Mouse (Mus musculus) 416B (cell line): ENCODE data around the gene Ugt2a1.
"Not testable (repeated sequence)": the region's sequence is repeated elsewhere in the genome, so short reads cannot be mapped to it uniquely, and the experiment has no call there.

Experiments
- DNase-seq: peaks from one replicate; pipeline ENCODE4 v3.0.0; 2011; ENCODE audit warnings: low read depth

Gene Ugt2a1

DNA sequence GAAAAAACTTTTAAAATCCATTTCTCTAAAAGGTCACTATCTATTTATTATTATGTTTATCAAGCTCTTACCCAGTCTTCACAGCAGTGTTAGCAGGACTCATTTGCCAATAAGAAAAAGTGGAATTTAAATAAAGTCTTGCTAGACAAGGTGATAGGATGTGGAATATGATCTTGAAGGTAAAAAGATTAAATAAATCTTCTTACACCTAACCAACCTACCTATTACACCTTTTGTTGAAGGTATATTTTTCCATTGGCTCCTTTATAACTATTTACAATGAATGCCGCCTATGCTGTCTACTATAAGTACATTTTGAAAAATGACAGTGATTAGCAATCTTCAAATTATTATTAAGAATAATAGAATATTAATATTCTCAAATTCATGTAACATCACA lies at the start of gene Ugt2a1:
TSS of gene Ugt2a1 (minus strand) at position 101 of the 400 bp plus-strand sequence.
- no peak for DNase-seq

DNA sequence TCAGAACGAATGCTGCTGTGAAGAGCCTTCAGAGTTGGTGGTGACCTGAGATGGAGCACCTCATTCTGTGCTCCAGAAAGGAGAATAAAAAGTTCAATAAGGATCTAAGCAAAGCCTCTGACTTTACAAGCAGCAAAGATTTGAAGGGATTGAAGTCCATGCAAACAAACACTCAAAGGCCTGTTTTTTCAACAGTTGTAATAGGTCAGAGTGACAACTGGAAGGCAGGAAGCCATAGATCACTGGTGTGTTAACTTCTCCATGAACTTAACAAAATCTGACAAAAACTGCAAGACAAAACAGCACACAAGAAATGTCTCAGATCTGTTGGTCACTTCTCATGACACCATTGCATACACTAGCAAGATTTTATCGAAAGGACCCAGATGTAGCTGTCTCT lies 47.4 kb upstream of the Ugt2a1 start, which contains the start of gene Sult1b1:
TSS of gene Sult1b1 (minus strand) at position 85 of the 400 bp plus-strand sequence.
- DNase-seq: no peak

DNA sequence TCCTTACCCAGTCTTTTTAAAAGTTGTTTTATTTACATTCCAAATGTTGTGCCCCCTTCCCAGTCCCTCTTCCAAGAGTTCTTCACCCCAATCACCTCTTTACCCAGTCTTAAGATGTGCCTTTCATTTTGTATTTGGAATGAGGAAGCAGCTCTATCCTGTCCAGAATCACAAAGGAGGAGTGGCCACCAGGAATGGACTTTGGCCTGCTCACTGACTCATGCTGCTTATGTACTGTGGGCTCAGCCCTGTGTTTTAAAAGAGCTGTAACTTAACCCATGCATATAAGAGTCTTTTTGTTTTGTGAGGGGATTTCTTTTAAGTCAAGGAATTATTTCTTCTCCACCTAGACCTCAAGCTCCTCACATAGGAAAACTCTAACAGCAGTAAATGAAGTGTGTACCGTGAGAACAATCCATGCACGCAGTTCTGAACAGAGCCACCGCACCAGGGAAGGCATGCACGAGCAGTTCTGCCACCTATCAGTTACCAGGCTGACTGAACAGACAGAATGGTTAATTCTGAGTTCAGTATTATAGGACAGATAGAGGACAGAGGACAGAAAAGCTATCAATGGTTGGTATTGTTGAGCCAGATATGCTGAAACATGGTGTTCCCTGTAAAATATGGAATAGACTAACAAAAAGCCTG lies 45.4 kb upstream of the Ugt2a1 start:
- DNase-seq: no peak

DNA sequence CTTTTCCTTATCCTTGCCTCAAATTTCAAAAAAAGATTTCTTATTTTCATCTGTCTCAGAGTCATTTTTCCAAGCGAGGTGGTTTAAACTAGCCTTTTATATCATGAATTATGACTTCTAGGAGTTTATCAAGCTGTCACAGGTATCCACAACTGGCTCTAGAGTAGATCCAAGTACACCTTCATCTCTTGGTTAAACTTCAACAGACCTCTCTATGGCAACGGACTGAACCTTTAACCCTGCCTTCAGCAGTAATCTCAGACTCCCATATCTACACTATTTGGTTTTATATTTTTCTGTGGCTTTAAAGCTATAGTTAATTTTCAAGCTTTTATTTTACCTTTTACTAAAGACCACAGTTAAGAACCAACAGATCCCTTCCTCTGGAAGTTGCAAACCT lies 41.6 kb upstream of the Ugt2a1 start:
- DNase-seq: no peak

DNA sequence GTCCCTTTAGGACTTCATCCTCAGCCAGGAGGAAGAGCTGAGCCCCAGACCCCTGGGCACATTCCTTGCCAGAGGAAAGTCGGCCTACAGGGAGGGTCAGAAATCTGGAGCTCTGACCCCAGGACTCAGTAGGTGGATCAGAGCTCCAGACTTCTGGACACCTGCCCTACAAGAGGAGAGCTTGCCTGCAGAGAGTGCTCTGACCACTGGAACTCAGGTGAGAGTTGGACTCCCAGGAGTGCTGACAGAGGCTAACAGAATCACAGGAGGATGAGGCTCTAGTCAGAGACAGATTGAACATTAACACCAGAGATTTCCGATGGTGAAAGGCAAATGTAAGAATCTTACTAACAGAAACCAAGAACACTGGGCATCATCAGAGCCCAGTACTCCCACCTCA lies 32.9 kb upstream of the Ugt2a1 start:
- DNase-seq: not testable (repeated sequence)

DNA sequence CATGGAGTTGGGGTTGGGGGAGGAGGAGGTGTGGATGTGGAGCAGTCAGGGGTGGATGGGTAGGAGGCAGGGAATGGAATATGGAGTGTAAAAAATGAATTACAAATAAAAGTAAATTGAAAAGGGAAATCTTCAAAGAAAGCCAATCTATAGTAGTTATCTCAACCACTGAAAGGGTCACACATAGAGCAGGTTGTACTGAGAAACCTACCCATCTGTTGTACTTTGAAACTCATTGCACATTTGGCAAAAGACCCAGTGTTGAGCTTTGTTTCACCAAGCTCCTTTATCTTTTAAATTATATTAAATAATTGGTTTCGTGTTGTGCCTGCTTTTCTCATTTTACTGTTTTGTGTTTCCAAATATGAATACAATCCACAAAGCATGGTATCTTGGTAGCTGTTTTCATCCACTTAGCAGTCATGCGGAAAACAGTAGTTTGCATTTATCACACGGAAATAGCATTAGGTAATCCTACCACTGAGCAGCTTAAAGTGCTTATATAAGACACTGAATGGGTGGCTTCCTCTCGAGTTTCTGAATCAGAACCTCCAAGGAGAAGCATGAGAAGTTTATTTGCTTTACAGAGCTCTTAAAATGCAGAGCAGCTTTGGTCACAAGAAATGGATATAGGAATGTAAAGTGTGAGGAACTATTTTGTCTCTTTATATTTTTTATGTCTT lies 15.2 kb upstream of the Ugt2a1 start:
- DNase-seq: no peak

DNA sequence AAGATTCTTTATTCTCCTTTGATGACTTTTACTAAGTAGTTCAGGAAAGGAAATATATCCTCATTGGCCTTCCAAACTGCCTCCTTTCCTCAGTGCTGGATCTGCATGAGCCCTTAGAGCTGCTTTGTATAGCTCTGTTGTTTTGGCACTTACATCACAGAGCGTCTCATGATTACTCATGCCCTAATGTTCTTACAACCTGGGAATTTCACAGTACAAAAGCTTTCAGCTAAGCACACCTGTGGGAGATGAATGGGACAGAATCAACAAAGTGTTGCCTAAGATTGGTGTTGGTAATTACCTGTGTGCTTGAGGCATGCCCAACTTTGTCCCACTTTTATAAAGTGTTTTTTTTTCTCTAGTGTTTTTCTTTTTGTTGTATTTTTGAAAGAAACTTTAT lies 12.0 kb upstream of the Ugt2a1 start:
- no peak for DNase-seq

DNA sequence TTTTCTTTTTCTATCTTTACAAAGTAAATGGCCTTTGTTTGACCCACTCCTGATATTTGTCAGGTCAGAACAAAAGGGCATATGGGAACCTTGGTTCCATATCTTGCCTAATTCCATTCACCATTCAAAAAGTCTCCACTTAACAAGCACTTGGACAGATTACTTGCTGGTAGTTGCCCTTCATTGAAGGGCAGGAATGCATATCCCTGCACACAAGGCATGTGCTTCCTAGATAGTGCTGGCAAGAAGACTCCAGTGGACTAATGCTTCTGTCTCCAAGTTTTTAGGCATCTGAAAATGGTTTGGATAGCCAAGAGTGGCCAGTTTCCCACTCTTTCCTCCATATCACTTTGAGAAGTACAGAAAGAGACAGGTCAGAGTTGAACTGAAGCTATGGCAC lies 8.7 kb upstream of the Ugt2a1 start:
- DNase-seq: no peak

DNA sequence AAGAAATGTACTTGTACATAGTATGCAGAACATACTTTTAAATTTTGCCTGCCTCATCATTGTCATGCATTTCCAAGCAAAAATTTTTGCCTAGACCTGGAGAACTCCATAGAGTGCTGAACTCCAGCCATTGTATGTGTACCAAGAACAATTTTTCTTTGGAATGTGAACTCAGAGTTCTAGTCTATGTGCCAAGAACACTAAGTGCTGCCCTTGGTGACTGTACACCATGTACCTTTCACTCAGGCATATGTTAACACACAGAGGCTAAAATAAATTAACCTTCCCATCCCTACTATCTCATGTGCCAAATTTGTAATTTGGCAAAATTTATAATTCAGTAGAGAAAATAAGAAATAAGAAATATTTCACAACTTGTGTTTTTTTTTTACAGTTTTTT lies 8.3 kb upstream of the Ugt2a1 start:
- no peak for DNase-seq

DNA sequence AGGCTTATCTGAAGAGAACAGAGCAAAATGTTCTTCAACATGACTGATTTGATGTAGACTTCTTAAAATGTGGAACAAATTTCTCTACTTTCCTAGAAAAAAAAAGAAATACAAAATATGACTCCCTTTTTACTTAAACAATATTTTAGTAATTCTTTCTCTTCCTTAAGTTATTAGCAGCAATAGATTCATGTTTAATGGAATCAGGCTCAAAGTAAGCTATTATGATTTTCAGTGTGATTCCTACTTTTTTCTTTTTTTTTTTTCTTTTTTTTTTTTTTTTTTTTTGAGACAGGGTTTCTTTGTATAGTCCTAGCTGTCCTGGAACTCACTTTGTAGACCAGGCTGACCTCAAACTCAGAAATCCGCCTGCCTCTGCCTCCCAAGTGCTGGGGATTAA lies 4.0 kb downstream of the Ugt2a1 start, which contains the start of gene Gm43638:
TSS of gene Gm43638 (minus strand) at position 101 of the 400 bp plus-strand sequence.
- not testable (repeated sequence) for DNase-seq

DNA sequence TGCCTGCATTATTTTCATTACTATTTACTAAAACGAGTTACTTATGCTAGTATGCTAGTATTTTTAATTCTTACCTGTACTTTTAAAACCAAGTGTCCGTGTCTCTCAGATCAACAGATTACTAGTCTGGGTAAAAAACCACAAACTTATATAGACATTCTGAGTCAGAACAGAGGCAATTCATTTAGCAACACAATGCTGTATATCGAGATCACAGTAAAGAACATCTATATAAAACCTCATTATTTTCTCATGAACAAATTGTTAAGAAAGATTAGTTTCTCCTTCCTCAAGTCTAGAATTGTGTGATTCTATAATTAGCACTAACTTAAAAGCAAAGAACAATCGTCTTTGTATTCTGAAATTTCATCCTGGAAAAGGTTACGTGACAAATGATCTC lies 8.5 kb downstream of the Ugt2a1 start, which contains the start of gene Ugt2a2:
TSS of gene Ugt2a2 (minus strand) at position 101 of the 400 bp plus-strand sequence.
- DNase-seq: no peak

DNA sequence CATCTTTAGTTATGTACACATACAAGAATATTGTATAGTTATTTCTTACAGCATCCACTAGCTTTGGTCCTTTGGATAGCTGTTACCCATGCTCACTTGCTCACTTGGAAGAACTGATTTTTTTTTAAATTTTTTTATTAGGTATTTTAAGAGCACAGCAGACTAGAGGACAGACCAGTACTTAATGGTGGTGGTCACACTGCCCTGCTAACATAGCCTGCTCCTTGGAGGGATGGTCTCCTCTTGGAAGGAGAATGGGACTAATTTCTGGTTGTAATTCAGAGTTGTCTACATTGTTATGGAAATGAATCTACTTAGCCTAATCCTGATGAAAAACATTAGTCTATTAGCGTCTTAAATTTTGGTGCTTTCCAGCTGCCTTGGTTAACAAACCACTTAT lies 31.9 kb downstream of the Ugt2a1 start:
- no peak for DNase-seq

DNA sequence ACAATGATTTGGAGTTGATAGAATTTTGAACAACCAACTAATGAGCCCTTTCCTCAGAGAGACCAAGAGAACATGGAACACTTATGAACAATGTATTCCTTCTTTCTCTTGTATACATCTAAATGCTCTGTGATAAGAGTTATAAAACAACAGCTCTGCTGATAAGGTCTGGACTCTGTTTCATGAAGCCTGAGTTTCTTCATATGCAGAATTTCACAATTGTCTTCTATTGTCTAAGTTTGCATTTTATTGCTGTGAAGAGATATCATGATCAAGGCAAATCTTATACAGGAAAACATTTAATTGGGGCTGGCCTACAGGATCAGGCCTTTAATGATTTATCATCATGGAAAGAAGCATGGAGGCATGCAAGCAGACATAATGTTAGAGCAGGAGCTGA lies 33.0 kb downstream of the Ugt2a1 start:
- DNase-seq: no peak

DNA sequence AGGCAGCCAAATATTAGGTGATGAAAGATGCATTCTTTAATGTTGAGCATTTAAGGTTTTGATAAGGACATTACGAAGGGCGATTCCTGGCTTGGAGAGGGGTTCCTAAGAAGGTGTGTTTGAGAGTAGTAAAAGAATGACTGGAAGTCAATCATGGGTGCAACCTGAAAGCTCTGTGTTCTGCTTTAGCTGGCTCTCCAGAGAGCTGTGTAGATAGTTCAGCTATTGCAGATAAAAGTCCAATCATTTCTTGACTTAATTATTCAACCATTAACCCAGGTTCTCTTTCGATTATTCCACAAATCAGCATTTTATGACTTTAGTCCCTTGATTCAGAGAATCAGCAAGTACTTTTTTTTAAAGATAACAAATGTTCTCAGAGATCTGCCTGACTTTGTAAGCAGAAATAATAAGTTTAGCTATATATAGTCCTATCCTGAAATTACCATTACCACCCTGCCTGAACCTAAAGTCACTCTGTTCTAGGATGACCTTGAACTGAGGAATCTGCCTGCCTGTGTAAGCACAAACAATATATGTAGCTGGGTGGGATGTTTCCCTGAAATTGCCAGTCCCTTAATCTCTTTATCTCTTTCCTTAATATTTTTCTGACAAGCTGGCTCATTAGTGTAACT lies 34.3 kb downstream of the Ugt2a1 start:
- DNase-seq: no peak

DNA sequence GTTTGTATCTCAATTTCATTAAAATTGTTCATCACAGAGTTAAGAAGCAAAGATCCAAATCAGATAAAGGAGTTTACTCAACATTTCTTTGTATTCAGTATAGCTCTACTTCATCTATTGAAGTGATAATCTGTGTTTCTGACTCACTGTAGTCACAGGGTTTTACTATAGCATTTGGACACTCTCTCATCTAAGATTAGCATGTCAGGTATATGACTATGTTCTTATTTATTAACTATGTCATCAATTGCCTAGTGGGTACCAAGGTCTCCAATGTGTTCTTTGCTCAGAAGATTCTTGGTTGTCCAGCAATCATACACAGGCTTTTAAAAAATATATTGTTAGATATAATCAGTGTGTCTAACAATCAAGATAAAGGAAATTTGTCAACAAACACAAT lies 35.2 kb downstream of the Ugt2a1 start:
- no peak for DNase-seq

DNA sequence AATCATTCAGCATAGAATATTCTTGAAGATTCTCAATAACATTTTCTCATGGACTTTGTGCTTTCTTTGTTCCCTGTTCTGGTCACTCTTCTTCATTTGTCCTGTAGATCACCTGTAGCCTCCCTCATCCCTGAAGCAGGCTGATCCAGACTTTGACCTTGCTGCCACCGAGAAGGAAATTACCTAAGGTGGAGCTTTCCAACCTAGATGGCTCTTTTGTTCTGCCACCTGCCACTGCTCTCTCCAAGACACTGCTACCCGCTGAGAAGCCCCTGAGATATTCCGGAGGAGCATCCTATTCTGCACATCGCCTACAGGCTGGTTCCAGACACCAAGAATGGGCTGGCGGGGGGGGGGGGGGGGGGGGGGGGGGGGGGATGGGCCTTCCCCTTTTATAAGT lies 38.2 kb downstream of the Ugt2a1 start:
- DNase-seq: not testable (repeated sequence)

DNA sequence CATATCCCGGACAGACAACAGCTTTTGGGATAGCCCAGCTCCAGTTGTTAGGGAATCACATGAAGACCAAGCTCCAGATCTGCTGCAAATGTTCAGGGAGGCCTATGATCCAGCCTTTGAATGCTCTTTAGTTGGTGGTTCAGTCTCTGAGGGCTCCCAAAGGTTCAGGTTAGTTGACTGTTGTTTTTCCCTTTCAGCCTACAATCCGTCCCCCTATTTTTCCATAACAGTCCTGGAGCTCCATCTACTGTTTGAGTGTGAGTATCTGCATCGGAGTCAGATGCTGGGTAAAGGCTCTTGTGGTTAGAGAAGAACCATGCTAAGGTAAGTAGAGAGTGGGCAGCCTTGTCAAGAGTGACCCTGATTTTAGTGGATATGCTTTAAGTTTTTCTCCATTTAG lies 54.4 kb downstream of the Ugt2a1 start:
- peak; percentile 18 for DNase-seq

DNA sequence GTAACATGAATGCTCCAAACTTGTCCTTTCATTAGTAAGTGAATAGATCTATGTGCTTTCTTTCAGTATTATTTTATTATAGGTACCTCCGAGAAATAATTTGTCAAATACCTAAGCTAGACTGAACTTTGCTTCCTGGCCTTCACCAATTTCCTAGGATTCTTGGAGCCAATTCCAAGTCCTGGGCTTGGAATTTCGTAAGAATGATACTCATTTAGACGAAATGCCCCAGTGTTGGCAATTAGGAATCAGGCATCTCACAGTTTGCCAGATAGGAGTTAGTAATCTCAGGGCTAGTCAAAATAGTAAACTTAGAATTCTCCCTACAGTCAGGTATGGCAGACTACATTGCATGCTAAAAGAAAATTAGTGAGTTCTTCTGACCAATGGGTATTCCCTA lies 65.0 kb downstream of the Ugt2a1 start:
- no peak for DNase-seq

DNA sequence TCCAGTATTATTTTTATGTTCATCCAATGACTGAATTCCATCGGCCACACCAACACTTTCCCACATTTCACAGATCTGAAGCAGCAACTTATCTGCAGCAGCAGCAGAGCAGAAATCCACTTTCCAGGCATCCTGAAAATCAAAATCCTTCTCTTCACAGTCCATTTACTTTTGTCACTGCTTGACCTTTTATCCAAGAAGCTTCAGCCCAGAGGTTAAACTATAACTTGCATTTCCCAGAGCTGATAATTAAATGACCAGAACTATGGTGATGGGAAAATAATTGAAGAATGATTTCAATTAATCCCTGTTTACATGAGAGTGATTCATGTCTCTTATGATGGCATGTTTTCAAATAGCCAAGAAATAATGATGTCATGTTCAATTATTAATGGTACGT lies 66.6 kb downstream of the Ugt2a1 start, which contains the start of gene Ugt2b38:
TSS of gene Ugt2b38 (minus strand) at position 163 of the 400 bp plus-strand sequence.
- not testable (repeated sequence) for DNase-seq
